Mouse (Mus musculus) T-cell, adult 2 months (primary cell): ENCODE data around the gene Elavl1.
"Not testable (repeated sequence)": the region's sequence is repeated elsewhere in the genome, so short reads cannot be mapped to it uniquely, and the experiment has no call there.

Source experiments
- DNase-seq: peaks from one replicate; pipeline ENCODE4 v3.0.0; 2022; ENCODE audit warnings: low spot score

Gene Elavl1

GRCm38 (mm10) chr8:4324983-4325750 is at the start of gene Elavl1, which contains the start of gene Ccl25:
TSS of gene Elavl1 (minus strand) at chr8:4325413.
TSS of gene Ccl25 (plus strand) at chr8:4325210.
- DNase-seq, result peak; percentile 94

GRCm38 (mm10) chr8:4372657-4373056 is 47.4 kb upstream of the Elavl1 start:
- DNase-seq, result no peak

- DNase-seq, result peak; percentile 48
Observed at GRCm38 (mm10) chr8:4370078-4370477, 44.9 kb upstream of the Elavl1 start.

GRCm38 (mm10) chr8:4368470-4368869 is 43.3 kb upstream of the Elavl1 start:
- no peak for DNase-seq

- DNase-seq, result no peak
Observed at GRCm38 (mm10) chr8:4367808-4368207, 42.6 kb upstream of the Elavl1 start.

- no peak for DNase-seq
Observed at GRCm38 (mm10) chr8:4366189-4366588, 41.0 kb upstream of the Elavl1 start.

DNA sequence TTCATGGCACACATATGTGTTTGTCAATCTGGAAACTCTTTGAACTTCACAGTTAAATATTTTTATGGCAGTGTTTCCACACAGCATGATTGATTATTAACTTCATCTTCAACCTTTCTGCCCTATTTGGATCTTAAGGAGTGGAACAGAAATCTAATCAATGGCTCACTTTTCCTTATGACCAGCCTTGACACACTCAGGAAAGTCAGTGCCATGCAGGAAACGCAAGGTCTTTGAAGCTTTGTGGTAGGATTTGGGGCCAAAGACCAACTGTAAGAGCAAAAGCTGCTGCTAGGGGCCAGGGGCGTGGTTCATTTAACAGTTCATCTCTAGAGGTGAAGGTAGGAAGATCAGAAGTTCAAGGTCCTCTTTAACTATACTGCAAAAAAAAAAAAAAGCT is 35.7 kb upstream of the Elavl1 start:
- no peak for DNase-seq

GRCm38 (mm10) chr8:4359362-4359761 is 34.1 kb upstream of the Elavl1 start:
- no peak for DNase-seq

DNA sequence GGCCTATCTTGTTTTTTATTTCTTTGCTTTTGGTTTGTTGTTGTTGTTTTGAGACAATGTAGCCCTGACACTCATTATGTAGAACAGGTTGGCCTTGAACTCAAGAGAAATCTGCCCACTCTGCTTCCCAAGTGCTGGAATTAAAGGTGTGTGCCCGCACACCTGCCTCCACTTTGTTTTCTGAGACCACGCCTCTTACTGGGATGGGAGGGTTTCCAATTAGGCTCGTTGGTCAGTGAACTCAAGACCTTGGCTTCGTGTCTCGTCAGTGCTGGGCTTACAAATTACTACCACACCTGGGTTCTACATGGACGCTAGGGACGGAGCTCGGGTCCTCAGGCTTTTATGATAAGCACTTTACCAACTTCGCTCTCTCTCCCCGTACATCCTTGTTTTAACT is 30.2 kb upstream of the Elavl1 start:
- DNase-seq, result no peak

DNA sequence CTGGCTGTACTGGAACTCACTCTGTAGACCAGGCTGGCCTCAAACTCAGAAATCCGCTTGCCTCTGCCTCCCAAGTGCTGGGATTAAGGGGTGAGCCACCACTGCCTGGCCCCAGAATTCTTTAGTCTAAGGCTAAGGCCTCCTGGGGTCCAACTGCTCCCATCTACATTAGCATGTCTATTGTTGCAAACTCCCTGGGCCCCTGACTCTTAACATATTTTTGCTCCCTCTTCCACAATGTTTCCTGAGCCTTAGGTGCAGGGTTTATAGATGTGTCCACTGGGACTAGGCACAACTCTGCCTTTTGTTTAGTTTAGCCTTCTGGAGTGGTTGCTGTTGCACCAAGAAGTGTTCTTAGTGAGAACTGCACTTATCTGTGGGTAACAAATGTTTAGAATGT is 29.3 kb upstream of the Elavl1 start:
- DNase-seq, result no peak

DNA sequence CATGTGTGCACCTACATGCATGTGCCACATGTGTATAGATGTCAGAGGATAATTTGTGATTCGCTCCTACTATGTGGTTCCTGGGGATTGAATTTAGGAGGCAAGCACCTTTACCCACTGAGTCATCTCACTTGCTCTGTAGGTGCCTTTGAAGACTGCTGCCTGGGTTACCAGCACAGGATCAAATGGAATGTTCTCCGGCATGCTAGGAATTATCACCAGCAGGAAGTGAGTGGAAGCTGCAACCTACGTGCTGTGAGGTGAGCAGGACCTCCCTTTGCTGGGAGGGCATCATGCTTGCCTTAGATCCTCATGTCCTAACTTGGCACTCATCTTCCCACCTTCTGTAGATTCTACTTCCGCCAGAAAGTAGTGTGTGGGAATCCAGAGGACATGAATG is 28.5 kb upstream of the Elavl1 start:
- DNase-seq, result no peak

DNA sequence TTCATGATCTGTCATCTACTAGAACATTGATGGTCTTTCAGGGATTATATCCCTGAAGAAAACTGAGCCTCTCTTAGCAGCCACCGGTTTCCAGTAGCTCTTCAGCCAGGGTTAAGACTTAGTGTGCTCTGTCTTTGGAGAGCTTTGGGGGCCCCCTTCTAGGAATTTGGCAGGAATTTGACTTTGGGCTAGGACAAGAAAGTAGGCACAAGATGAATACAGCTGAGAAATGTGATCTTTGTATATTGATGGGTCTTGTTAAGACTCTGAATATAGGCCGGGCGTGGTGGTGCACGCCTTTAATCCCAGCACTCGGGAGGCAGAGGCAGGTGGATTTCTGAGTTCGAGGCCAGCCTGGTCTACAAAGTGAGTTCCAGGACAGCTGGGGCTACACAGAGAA is 27.3 kb upstream of the Elavl1 start:
- DNase-seq, result not testable (repeated sequence)

DNA sequence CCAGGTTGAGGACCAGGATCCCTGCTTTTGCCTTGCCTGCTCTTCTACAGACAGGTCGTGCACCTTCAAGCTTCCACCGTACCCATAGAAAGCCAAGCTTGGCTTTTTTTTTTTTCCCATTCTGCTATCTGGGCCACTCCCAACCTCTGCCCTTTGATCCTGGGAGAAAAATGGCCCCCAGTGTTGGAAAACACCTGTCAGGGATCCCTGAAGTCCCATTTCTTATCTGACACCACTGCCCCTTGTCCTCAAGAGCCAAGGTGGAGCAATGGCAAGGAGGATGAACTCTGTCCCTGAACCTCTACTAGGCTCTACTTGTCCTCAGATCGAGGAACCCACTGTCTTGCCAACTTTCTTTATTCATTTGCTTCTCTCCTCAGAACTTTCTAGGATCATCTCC is 25.4 kb upstream of the Elavl1 start:
- no peak for DNase-seq

GRCm38 (mm10) chr8:4349335-4349734 is 24.1 kb upstream of the Elavl1 start:
- no peak for DNase-seq

DNA sequence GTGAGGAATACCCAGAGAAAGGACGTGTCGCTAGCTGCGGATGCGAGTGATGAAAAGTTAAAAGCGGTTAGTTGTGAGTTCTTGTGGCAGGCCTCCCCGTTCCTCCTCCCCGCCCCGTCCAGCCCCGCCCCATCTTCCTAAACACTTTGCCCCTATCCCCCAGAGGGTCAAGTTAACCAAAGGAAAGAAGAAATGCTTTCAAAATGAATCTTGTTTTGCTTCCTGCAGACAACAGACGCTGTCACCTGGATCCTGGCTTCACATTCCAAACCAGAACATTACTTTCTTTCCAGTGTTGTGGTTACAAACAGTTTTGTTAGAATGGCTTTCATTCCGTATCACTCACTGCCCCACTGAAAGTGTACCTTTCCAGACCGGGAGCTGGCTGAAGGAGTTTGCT is 23.1 kb upstream of the Elavl1 start:
- DNase-seq, result no peak

DNA sequence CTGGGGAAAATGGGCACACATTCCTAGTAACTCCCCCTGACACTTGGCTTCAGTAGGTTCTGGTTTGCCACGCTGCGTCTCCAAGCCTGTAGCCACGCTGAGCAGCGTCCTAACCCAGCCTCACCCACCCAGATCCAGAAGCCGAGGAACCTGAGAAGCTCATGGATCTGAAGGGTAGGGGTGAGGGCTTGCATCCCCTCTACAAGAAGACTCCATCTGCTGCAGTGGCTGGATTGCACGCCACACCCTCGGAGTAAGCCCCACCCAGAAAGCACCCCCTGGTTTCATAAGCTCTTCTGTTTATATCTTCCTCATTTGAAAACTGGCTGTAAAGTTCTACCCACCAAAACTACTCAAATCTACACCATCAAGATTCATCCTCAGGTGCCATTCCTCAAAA is 22.4 kb upstream of the Elavl1 start:
- no peak for DNase-seq

GRCm38 (mm10) chr8:4340207-4340606 is 15.0 kb upstream of the Elavl1 start:
- no peak for DNase-seq

- DNase-seq, result no peak
Observed at GRCm38 (mm10) chr8:4335678-4336077, 10.5 kb upstream of the Elavl1 start.

DNA sequence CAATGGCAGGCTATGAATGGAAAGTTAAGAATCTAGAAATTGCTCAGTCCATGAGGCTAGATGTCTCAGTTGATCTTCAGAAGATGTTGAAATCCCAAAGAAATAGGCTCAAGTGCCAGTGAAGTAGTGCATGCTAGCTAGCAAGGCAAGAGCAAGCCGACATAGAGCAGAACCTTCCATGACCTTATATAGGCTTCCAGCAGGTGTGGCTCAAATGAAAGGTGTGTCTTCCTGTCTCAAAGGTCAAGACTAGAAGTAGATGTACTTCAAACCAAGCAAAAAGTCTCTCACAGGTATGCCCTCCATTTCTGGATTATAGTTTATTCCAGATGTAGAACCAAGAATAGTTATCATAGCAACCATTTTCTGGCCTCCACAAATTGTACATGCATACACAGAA is 8.8 kb upstream of the Elavl1 start:
- no peak for DNase-seq

- DNase-seq, result no peak
Observed at GRCm38 (mm10) chr8:4329000-4329399, 3.8 kb upstream of the Elavl1 start.

- no peak for DNase-seq
Observed at GRCm38 (mm10) chr8:4325751-4326036, 481 bp upstream of the Elavl1 start.

DNA sequence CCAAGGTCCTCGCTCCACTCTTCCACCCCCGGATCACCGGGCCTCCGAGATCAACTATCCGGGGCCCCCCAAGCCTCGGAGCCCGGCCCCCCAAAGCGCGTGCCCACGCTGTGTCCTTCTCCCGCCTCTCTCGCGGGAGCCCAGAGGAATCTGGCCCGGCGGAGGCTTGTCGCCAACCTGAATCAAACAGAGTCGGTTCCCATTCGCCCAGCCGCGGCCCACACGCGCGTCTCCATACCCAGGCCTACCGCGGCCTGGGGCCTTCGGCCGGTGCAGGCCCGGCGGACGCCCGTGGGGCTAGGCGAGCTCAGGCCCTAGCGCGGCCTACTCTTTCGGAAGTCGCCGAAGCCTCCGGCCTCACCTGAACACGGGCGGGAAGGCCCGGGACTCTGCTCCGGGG is 688 bp downstream of the Elavl1 start:
- no peak for DNase-seq

- DNase-seq, result no peak
Observed at GRCm38 (mm10) chr8:4323917-4324316, 1.3 kb downstream of the Elavl1 start.

DNA sequence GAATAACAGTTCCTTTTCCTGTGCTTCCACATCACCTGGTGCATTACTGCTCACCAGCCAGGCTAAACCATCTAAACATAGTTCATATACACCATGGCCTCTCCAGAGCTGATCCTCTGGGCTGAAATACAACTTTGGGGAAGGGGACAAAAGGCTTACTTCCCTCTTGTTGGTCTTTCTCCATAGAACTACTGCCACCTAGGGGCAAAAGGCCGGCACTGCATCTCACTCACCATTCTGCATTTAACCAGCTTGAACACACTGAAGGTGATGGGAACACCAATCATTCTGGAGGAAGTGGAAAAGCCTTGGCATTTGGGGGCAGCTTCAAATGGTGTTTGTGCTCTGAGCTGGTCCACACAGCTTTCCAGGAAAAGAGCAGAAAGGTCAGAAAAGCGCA is 2.7 kb downstream of the Elavl1 start:
- DNase-seq, result peak; percentile 79

DNA sequence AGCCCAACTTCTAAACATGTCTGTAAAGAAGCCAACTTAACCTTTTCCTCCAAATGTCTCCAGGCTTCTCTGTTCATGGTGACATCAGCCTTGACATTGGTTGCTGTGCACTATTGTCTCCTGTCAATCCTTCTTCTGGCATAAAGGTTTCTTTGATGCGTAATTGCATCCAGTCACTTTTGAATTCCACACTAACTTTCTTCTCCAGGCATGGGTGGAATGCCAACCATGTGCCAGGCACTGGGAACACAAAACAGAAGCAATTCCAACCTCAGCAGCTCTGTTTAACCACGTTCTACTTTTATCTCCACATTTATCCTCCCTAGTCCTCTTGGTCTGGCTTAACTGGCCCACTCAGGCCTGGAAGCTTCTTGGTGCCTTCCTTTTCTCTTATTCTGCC is 4.2 kb downstream of the Elavl1 start:
- DNase-seq, result no peak
